Mouse (Mus musculus) liver, embryonic 16.5 days (tissue): ENCODE results near the gene Lrg1. TPM values are rescaled to one million over a fixed set of nuclear protein-coding genes. Genes with fewer than 3 reads are reported as not detected.
A peak's percentile ranks its signal among the peaks of the same experiment; 100 is the strongest.

Experiments used
- ATAC-seq: fragments of 200-750 bp; cut with Nextera tagmentation; 2 replicates; pipeline ENCODE4 v1.8.0; 2017; ENCODE audit warnings: low read depth, mild to moderate bottlenecking, moderate number of reproducible peaks, moderate library complexity
- H3K27ac ChIP-seq: fragments of 300-500 bp; sonication (generic); 2 replicates; pipeline ENCODE4 v1.5.1; 2014; ENCODE audit warnings: mild to moderate bottlenecking, low read length
- H3K27me3 ChIP-seq: fragments of 300-500 bp; sonication (generic); 2 replicates; pipeline ENCODE4 v1.6.1; 2014; ENCODE audit warnings: low read depth, low read length, mixed read lengths; ENCODE audit not compliant: control insufficient read depth, insufficient read depth
- H3K36me3 ChIP-seq: fragments of 300-500 bp; sonication (generic); 2 replicates; pipeline ENCODE4 v1.6.1; 2014; ENCODE audit warnings: mild to moderate bottlenecking; ENCODE audit not compliant: control insufficient read depth, insufficient read depth
- H3K4me1 ChIP-seq: fragments of 300-500 bp; sonication (generic); 2 replicates; pipeline ENCODE4 v1.6.1; 2014; ENCODE audit warnings: low read depth, low read length, mixed read lengths; ENCODE audit not compliant: control insufficient read depth
- H3K4me2 ChIP-seq: fragments of 300-500 bp; sonication (generic); 2 replicates; pipeline ENCODE4 v1.6.1; 2014; ENCODE audit warnings: low read depth, low read length, mixed read lengths
- H3K4me3 ChIP-seq: fragments of 300-500 bp; sonication (generic); 2 replicates; pipeline ENCODE4 v1.5.1; 2014; ENCODE audit warnings: low read depth, mild to moderate bottlenecking, low read length
- H3K9ac ChIP-seq: fragments of 300-500 bp; sonication (generic); 2 replicates; pipeline ENCODE4 v1.6.1; 2014; ENCODE audit warnings: low read depth, low read length
- H3K9me3 ChIP-seq: fragments of 300-500 bp; sonication (generic); replicated peaks from 2 replicates; pipeline ENCODE4 v1.6.1; 2016; ENCODE audit warnings: low read length; ENCODE audit not compliant: control insufficient read depth
- WGBS: fragments of 180-500 bp; shearing (Covaris S2); extraction: QIAGEN DNeasy Blood & Tissue Kit; methylation state at CpG from one replicate; pipeline ENCODE4 v1.1.7; 2014; ENCODE audit not compliant: insufficient replicate concordance; 5-methylcytosine and 5-hydroxymethylcytosine counted together
- polyA plus RNA-seq: library from polyadenylated mRNA; unstranded; fragments of >200 nt; fragmentation: Nextera tagmentation; extraction: Ambion mirVana; gene quantifications from 2 replicates; pipeline ENCODE4 v1.2.1, GENCODE M21; 2015

Gene Lrg1
- polyA plus RNA-seq, 1 experiment from 2014 or later, result 6.2 TPM

GRCm38 (mm10) chr17:56098711-56099572 lies 22.9 kb downstream of the Lrg1 start:
- Histone ChIP-seq H3K9ac (no peak overlapping the region), H3K9me3 (no peaks in the 10 kb centered on the region), H3K4me1 (no peaks in the 10 kb centered on the region), H3K36me3 (peaks cover 42% of the 10 kb centered on the region), H3K27ac (no peak overlapping the region), H3K27me3 (no peaks in the 10 kb centered on the region), H3K4me3 (no peak overlapping the region), H3K4me2 (no peak overlapping the region)
- WGBS, result 77% methylated on average over 15 of the region's 15 CpGs
- no peak for ATAC-seq

- Histone ChIP-seq H3K4me3 (no peak overlapping the region), H3K4me1 (no peaks in the 10 kb centered on the region), H3K9me3 (no peaks in the 10 kb centered on the region), H3K27ac (no peak overlapping the region), H3K36me3 (peaks cover 45% of the 10 kb centered on the region), H3K9ac (no peak overlapping the region), H3K4me2 (no peak overlapping the region), H3K27me3 (no peaks in the 10 kb centered on the region)
- ATAC-seq, result no peak
- 89% methylated on average over 8 of the region's 8 CpGs for WGBS
Observed at GRCm38 (mm10) chr17:56098180-56098579, 23.6 kb downstream of the Lrg1 start.

GRCm38 (mm10) chr17:56096883-56097282 lies 24.9 kb downstream of the Lrg1 start:
- WGBS, result 77% methylated on average over 12 of the region's 12 CpGs
- Histone ChIP-seq H3K4me3 (no peak overlapping the region), H3K36me3 (peaks cover 39% of the 10 kb centered on the region), H3K9ac (no peak overlapping the region), H3K4me2 (no peak overlapping the region), H3K9me3 (no peaks in the 10 kb centered on the region), H3K4me1 (no peaks in the 10 kb centered on the region), H3K27me3 (no peaks in the 10 kb centered on the region), H3K27ac (no peak overlapping the region)
- no peak for ATAC-seq

- Histone ChIP-seq H3K9ac (no peak overlapping the region), H3K36me3 (peaks cover 14% of the 10 kb centered on the region), H3K4me1 (no peaks in the 10 kb centered on the region), H3K27me3 (no peaks in the 10 kb centered on the region), H3K4me2 (no peak overlapping the region), H3K27ac (no peak overlapping the region), H3K4me3 (no peak overlapping the region), H3K9me3 (no peaks in the 10 kb centered on the region)
- 88% methylated on average over 1 of the region's 1 CpGs for WGBS
- ATAC-seq, result no peak
Observed at GRCm38 (mm10) chr17:56092794-56093193, 29.0 kb downstream of the Lrg1 start.

- peaks cover 12% of the 10 kb centered on the region for H3K36me3 ChIP-seq
- no peaks in the 10 kb centered on the region for H3K9me3 ChIP-seq
- H3K4me1 ChIP-seq, result no peaks in the 10 kb centered on the region
- H3K4me3 ChIP-seq, result no peak overlapping the region
- 81% methylated on average over 1 of the region's 1 CpGs for WGBS
- H3K4me2 ChIP-seq, result no peak overlapping the region
- no peak overlapping the region for H3K9ac ChIP-seq
- ATAC-seq, result no peak
- no peaks in the 10 kb centered on the region for H3K27me3 ChIP-seq
- no peak overlapping the region for H3K27ac ChIP-seq
Observed at GRCm38 (mm10) chr17:56092312-56092711, 29.5 kb downstream of the Lrg1 start.

DNA sequence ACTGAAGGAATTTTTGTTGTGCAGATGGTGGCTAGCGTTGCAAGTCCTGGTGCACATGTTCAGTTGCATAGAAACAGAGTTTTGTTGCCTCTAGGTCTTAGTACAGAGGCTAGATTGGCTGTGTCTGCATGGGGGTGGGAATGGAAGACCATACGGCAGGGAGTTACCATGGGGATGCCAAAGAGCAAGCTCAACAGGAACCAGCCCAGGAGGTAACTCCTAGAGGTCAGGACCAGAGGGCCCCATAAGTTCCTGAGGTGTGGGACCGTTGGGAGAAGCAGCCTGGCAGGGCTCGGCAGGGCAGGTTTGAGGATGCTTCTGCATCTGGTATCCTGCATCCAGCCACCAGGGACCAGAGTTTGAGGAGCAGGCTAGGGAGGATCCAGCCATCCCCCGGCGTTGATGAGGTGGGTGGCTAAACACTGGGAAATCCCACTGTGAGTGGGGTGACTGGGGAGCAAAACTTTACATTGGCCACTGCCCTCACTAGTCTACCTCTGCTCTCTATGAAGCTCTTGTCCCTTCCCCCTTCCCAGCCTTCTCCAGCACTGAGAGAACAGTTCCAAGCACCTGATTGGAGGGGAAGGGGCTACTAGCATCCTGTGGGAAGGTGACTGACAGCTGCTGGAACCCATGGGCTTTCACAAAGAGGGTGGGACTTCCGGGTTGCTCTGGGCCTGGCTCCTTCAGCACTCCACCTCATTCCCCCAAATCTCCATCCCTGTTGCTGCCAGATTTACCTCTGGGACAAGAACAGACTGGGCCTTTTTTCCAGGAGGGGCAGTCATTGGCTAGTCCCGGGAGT lies 40.8 kb downstream of the Lrg1 start:
- no peaks in the 10 kb centered on the region for H3K9me3 ChIP-seq
- no peaks in the 10 kb centered on the region for H3K27me3 ChIP-seq
- peak overlapping the region; percentile 82 for H3K9ac ChIP-seq
- H3K4me2 ChIP-seq, result peak overlapping the region; percentile 92
- H3K36me3 ChIP-seq, result no peaks in the 10 kb centered on the region
- peak overlapping the region; percentile 80 for H3K4me3 ChIP-seq
- no peak for ATAC-seq
- H3K27ac ChIP-seq, result no peak overlapping the region
- WGBS, result 28% methylated on average over 8 of the region's 8 CpGs
- H3K4me1 ChIP-seq, result peaks cover 21% of the 10 kb centered on the region

- Histone ChIP-seq H3K4me3 (peak overlapping the region; percentile 80), H3K36me3 (no peaks in the 10 kb centered on the region), H3K9ac (peak overlapping the region; percentile 82), H3K4me1 (peaks cover 29% of the 10 kb centered on the region), H3K4me2 (peak overlapping the region; percentile 92), H3K9me3 (no peaks in the 10 kb centered on the region), H3K27ac (peak overlapping the region; percentile 63), H3K27me3 (no peaks in the 10 kb centered on the region)
- ATAC-seq, result no peak
- under 1% methylated on average over 11 of the region's 11 CpGs for WGBS
Observed at GRCm38 (mm10) chr17:56079921-56080320, 41.9 kb downstream of the Lrg1 start.

GRCm38 (mm10) chr17:56078880-56079795 lies 42.7 kb downstream of the Lrg1 start, which contains the start of gene Hdgfl2:
TSS of gene Hdgfl2 (plus strand) at chr17:56079634.
- under 1% methylated on average over 61 of the region's 61 CpGs for WGBS
- Histone ChIP-seq H3K36me3 (no peaks in the 10 kb centered on the region), H3K27me3 (no peaks in the 10 kb centered on the region), H3K4me2 (peak within 1 kb of the TSS; percentile 92), H3K27ac (peak within 1 kb of the TSS; percentile 71), H3K9ac (peak within 1 kb of the TSS; percentile 82), H3K4me1 (peaks cover 35% of the 10 kb centered on the region), H3K4me3 (peak within 1 kb of the TSS; percentile 80), H3K9me3 (no peaks in the 10 kb centered on the region)
- peak; percentile 88 for ATAC-seq
